Mouse (Mus musculus): ENCODE data around the gene Sidt1. TPM values are rescaled to one million over a fixed set of nuclear protein-coding genes. Genes with fewer than 3 reads are reported as not detected.

Sidt1 gene
- total and polyA plus RNA-seq, 3 experiments, result not detected

GRCm38 (mm10) chr16:44316350-44316749 is 16.6 kb downstream of the Sidt1 start:
- H3K9me3 ChIP-seq (replicated peaks; ENCODE audit: insufficient read depth, low read length), result no peaks in the 10 kb centered on the region
- no peaks in the 10 kb centered on the region for H3K79me2 ChIP-seq (ENCODE audit: control insufficient read depth, insufficient read depth, low read length, poor library complexity)
- H3K4me1 ChIP-seq (ENCODE audit: control insufficient read depth in 1 of 2, insufficient read depth in 2 of 2, low read length in 2 of 2), result peaks cover 10 to 20% of the 10 kb centered on the region in 2 experiments
- TF ChIP-seq SIN3A (IDR thresholded peaks at IDR 0.05; ENCODE audit: low read length) (no peak), NELFE (IDR thresholded peaks at IDR 0.05; ENCODE audit: low read depth, low read length) (no peak), ELF1 (IDR thresholded peaks at IDR 0.05; ENCODE audit: low read depth, low read length) (no peak), EP300 (IDR thresholded peaks at IDR 0.05; ENCODE audit: low read depth in 1 of 2, low read length in 2 of 2) (no peak), RAD21 (IDR thresholded peaks at IDR 0.05; ENCODE audit: low read depth, low read length) (no peak), ZMIZ1 (IDR thresholded peaks at IDR 0.05; ENCODE audit: low read depth, low read length) (no peak), JUND (IDR thresholded peaks at IDR 0.05; ENCODE audit: low read depth, low read length) (no peak), MEF2A (IDR thresholded peaks at IDR 0.05; ENCODE audit: extremely low read depth, insufficient replicate concordance, low read depth, low read length, poor library complexity, severe bottlenecking) (no peak), ZNF384 (IDR thresholded peaks at IDR 0.05; ENCODE audit: low read depth, low read length) (no peak), MAX (IDR thresholded peaks at IDR 0.05; ENCODE audit: low read length) (no peak), MXI1 (IDR thresholded peaks at IDR 0.05; ENCODE audit: low read depth, low read length) (no peak), USF1 (IDR thresholded peaks at IDR 0.05; ENCODE audit: low read depth, low read length) (no peak), MYB (IDR thresholded peaks at IDR 0.05; ENCODE audit: low read depth, low read length) (no peak), POLR2A (IDR thresholded peaks at IDR 0.05; ENCODE audit: control insufficient read depth in 1 of 2, insufficient read depth in 1 of 2, low read depth in 1 of 2, low read length in 2 of 2, poor library complexity in 1 of 2) (no peak), MAZ (IDR thresholded peaks at IDR 0.05; ENCODE audit: low read depth, low read length) (no peak)
- H3K27ac ChIP-seq (ENCODE audit: control insufficient read depth, low read depth, low read length), result no peak overlapping the region
- no peak for DNase-seq (ENCODE audit: low read depth, low spot score)
- peaks cover 0 to 14% of the 10 kb centered on the region in 2 experiments; a peak in 2 of 4 replicates for H3K36me3 ChIP-seq (ENCODE audit: control insufficient read depth in 1 of 2, insufficient read depth in 2 of 2, low read length in 2 of 2)
- H3K4me3 ChIP-seq (ENCODE audit: control insufficient read depth in 1 of 2, insufficient read depth in 1 of 2, low read depth in 2 of 2, low read length in 2 of 2), result no peak overlapping the region
- H3K9ac ChIP-seq (ENCODE audit: control insufficient read depth, low read depth, low read length, poor library complexity, severe bottlenecking), result no peak overlapping the region
- H3K27me3 ChIP-seq (ENCODE audit: control insufficient read depth in 1 of 2, insufficient read depth in 2 of 2, low read length in 2 of 2), result no peaks in the 10 kb centered on the region

- peak; percentile 97 for DNase-seq (ENCODE audit: low read depth, low spot score)
- H3K9me3 ChIP-seq (replicated peaks; ENCODE audit: insufficient read depth, low read length), result no peaks in the 10 kb centered on the region
- no peaks in the 10 kb centered on the region for H3K79me2 ChIP-seq (ENCODE audit: control insufficient read depth, insufficient read depth, low read length, poor library complexity)
- no peak overlapping the region for H3K9ac ChIP-seq (ENCODE audit: control insufficient read depth, low read depth, low read length, poor library complexity, severe bottlenecking)
- H3K27me3 ChIP-seq (ENCODE audit: control insufficient read depth in 1 of 2, insufficient read depth in 2 of 2, low read length in 2 of 2), result no peaks in the 10 kb centered on the region
- peaks cover 10 to 20% of the 10 kb centered on the region in 2 experiments for H3K4me1 ChIP-seq (ENCODE audit: control insufficient read depth in 1 of 2, insufficient read depth in 2 of 2, low read length in 2 of 2)
- peaks cover 0 to 14% of the 10 kb centered on the region in 2 experiments; a peak in 2 of 4 replicates for H3K36me3 ChIP-seq (ENCODE audit: control insufficient read depth in 1 of 2, insufficient read depth in 2 of 2, low read length in 2 of 2)
- peak overlapping the region; percentile 75 for H3K27ac ChIP-seq (ENCODE audit: control insufficient read depth, low read depth, low read length)
- H3K4me3 ChIP-seq (ENCODE audit: control insufficient read depth in 1 of 2, insufficient read depth in 1 of 2, low read depth in 2 of 2, low read length in 2 of 2), result peak overlapping the region in 1 of 2 experiments; percentile 24; a peak in 1 of 4 replicates
- TF ChIP-seq EP300 (IDR thresholded peaks at IDR 0.05; ENCODE audit: low read depth in 1 of 2, low read length in 2 of 2) (peak; percentile 85 to 86), CHD2 (IDR thresholded peaks at IDR 0.05; ENCODE audit: low read length) (no peak; the same call in 1 of the 2 replicates), ZC3H11A (IDR thresholded peaks at IDR 0.05; ENCODE audit: low read depth, low read length) (no peak), ETS1 (IDR thresholded peaks at IDR 0.05; ENCODE audit: low read depth, low read length) (peak; percentile 82), TCF12 (IDR thresholded peaks at IDR 0.05; ENCODE audit: low read depth, low read length) (peak; percentile 87), CTCF (IDR thresholded peaks at IDR 0.05 in 2 of 3, conservative IDR thresholded peaks at IDR 0.05 in 1 of 3; ENCODE audit: control insufficient read depth in 1 of 3, insufficient read depth in 1 of 3, low read depth in 2 of 3, low read length in 3 of 3, poor library complexity in 1 of 3, severe bottlenecking in 1 of 3) (no peak), E2F4 (IDR thresholded peaks at IDR 0.05; ENCODE audit: borderline replicate concordance, low read depth, low read length) (no peak), UBTF (IDR thresholded peaks at IDR 0.05; ENCODE audit: borderline replicate concordance, insufficient read depth, low read depth, low read length) (no peak), HCFC1 (IDR thresholded peaks at IDR 0.05; ENCODE audit: low read depth, low read length) (peak; percentile 48; the same call in 1 of the 2 replicates), KAT2A (conservative IDR thresholded peaks at IDR 0.05; ENCODE audit: low read depth, low read length) (no peak), USF1 (IDR thresholded peaks at IDR 0.05; ENCODE audit: low read depth, low read length) (no peak), ZMIZ1 (IDR thresholded peaks at IDR 0.05; ENCODE audit: low read depth, low read length) (0 out of 2 replicates have a peak, but pooled peaks have one; percentile 46), RCOR1 (IDR thresholded peaks at IDR 0.05; ENCODE audit: low read depth, low read length) (peak; percentile 70), SIN3A (IDR thresholded peaks at IDR 0.05; ENCODE audit: low read length) (peak; percentile 69), MYC (IDR thresholded peaks at IDR 0.05; ENCODE audit: low read depth, low read length) (peak; percentile 53; the same call in 1 of the 2 replicates), TAL1 (IDR thresholded peaks at IDR 0.05; ENCODE audit: low read length) (peak; percentile 75), CHD1 (IDR thresholded peaks at IDR 0.05; ENCODE audit: low read depth, low read length) (no peak), ZNF384 (IDR thresholded peaks at IDR 0.05; ENCODE audit: low read depth, low read length) (no peak), POLR2A (IDR thresholded peaks at IDR 0.05; ENCODE audit: control insufficient read depth in 1 of 2, insufficient read depth in 1 of 2, low read depth in 1 of 2, low read length in 2 of 2, poor library complexity in 1 of 2) (no peak), POLR2AphosphoS5 (IDR thresholded peaks at IDR 0.05; ENCODE audit: borderline replicate concordance, low read depth, low read length) (no peak), TBP (IDR thresholded peaks at IDR 0.05; ENCODE audit: low read depth, low read length) (no peak), USF2 (IDR thresholded peaks at IDR 0.05; ENCODE audit: borderline replicate concordance in 1 of 2, insufficient read depth in 1 of 2, low read depth in 1 of 2, low read length in 2 of 2) (no peak)
These were observed 19.6 kb downstream of the Sidt1 start for GRCm38 (mm10) chr16:44313422-44313821.
